Mouse (Mus musculus): ENCODE measurements around the gene Ptprs.

Gene Ptprs

GRCm38 (mm10) chr17:56490438-56491152 is 14.3 kb upstream of the Ptprs start:
- no peak for DNase-seq

DNA sequence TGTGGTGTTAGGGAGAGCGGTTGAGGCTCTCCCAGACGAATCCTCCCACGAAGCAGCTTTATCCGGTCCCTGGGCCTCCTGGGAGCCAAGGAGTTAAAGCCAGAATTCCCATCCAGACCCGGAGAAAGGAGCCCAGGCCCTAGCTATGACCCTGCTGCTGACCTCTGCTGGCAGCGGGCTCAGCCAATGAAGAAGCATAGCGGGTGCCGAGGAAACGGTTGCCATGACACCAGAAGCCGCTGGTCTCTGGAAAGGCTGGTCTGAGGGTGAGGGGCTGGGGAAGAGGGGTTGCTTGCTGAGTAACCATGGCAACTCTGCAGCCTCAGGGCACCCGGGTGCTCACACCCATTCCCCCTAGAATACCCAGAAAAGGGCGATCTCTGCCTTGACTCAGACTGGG is 11.7 kb upstream of the Ptprs start:
- DNase-seq: no peak

GRCm38 (mm10) chr17:56487441-56487888 is 11.2 kb upstream of the Ptprs start:
- DNase-seq: peak; percentile 45

GRCm38 (mm10) chr17:56485926-56486325 is 9.6 kb upstream of the Ptprs start:
- no peak for DNase-seq

GRCm38 (mm10) chr17:56485118-56485517 is 8.8 kb upstream of the Ptprs start:
- no peak for DNase-seq

DNA sequence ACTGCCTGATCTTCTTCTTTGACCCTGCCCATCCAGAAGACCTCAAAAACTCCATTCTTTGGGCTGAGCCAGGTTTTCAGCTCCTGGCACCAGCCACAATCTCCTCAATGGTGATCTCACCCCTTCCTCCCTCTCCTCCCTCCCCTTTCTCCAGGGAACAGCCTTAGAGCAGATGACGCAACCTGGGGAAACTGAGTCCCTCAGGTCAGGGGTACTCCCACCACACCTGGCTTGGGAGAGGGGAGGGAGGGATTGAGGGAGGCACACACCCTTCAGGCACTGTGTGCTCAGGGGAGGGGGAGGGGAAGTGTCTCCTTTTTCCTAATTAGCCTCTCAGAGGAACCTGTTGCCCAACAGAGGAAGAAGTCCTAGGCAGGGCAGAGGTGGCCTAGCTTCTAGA is 6.4 kb upstream of the Ptprs start:
- no peak for DNase-seq

DNA sequence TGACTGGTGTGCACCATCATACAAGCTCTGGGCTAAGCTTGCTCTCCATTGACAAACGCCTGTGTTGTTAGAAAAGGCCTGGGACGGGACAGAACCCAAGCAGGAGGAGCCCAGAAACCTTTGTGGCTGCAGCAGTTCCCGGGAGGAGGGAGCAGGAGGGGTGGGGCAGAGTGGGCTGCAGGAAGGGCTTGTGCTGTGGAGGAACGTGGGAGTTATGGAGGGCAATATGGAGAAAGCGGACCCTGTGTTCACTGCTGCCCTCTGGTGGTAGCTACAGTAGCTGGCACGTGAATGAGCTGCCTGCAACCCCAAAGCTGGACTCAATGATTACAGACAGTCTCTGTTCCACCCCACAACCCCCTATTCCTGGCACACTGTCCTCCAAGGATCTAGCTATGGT is 3.1 kb upstream of the Ptprs start:
- peak; percentile 75 for DNase-seq

GRCm38 (mm10) chr17:56478191-56478611 is 1.9 kb upstream of the Ptprs start:
- no peak for DNase-seq

DNA sequence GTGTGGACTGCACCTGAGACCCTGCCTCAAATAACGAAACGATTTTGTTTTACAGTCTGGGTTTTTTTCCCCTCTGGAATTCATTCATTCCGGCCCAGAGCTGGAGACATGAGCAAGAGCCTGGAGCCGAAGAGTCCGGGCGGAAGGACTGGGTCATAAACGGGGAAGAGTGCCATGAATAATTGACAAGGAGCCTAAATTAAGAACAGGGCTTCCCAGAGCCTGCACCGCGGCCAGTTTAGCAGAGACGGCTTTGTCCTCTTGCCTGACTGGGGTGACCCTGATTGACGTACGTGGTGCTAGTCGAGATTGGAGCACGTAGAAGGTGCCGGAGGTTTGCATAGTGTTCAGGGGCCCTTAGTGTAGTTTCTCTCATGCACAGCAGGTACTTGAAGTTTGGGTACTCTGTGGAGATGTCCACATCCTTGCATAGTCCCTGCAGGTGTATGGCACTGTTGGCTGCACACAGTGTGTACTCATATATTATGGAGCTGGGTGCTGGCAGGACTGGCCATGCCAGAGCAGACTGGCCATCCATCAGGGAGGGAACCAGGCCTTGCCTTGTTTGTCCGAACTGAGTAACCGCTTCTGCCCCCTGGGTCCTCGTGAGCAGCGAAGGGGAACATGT is 1.0 kb upstream of the Ptprs start:
- DNase-seq: peak; percentile 55

- peak; percentile 86 for DNase-seq
Measured at GRCm38 (mm10) chr17:56475584-56476401, 490 bp downstream of the Ptprs start.

DNA sequence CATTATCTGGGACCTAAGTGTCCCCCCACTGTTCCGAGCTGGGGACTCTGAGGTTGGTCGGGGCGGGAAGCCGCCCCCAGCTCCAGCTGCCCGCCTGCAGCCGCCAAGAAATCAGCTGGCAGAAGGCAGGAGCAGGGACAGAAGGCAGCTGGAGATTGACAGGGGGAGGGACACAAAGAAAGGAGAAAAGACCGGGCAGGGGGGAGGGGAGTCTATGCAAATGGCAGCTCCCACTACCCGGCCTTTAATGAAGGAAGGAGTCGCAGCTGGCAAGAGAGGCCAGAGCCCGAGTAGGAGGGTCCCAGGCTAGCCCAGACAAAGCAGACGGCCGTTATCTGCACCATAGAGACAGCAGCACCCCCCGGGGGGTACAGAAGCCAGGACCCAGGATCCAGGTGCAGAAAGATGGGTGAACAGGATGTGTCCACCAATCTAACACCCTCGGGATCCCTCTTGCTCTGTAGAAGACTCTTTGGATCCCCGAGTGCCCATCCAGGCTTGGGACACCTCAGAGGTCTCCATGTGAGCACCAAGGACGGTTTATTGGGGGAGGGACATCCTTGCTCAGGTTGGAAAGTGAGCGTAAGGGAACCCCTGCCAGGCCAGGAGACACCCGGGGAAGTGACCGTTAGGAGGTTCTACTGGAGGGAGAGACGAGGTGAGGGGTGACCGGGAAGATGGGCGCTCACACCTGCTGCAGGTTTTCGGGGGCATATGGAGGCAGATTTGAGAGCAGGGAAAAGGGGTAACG is 1.3 kb downstream of the Ptprs start:
- no peak for DNase-seq

DNA sequence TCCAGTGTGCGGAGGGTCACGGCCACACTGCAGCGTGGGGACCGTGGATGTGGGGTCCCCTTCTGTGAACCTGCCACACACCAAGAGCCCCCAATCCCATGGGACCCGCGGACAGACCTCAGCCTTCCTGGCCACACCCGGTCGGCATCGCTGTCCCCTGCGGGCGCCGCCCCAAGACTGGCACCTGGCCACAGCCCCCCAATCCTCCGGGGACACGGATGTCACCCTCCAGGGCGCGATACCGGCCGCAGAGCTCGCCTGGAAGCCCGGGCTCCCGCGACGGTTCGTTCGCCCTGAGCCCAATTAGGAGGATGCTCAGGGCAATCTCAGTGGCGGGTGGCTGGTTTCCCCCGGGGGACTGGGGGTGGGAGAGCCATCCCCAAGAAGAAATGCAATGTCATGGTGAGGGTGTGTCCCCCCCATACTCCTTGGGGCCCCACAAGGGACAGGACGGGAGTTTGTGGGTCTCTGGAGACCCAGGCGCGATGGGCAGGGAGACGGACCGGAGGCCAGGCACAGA is 1.9 kb downstream of the Ptprs start:
- peak; percentile 72 for DNase-seq

DNA sequence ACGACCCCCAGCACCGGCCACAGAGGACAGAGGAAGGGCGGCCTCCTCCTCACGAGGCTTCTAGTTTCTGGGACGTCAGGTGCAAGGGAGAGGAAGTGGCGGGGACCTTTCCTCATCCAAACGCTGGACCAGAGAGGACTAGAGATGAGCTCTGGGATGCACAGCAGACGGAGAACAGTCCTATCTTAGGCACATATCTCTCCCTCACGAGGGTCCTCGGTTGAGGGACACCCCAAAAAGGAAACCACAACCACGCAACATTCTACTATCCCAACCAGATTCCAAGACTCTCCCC is 2.7 kb downstream of the Ptprs start:
- DNase-seq: no peak

GRCm38 (mm10) chr17:56472733-56473610 is 3.3 kb downstream of the Ptprs start:
- peak; percentile 78 for DNase-seq

DNA sequence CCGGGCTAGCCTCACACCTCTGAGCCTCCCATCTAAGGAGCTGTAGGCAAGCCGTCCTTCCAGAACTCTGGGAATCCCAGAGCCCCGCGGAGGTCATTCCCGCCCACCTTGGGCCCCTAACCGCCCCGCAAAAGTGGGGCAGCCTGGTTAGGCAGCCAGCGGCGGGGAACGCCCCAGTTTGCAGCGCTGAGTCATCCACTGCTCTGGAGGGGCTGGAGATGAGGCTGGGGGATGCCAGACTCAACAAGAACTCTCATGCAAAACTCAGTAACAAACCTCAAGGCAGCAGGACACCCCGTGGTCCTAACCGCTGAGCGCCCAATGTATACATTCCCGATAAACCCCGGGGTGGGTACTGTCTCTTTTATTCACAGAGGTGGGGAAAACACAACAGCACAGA is 4.2 kb downstream of the Ptprs start:
- DNase-seq: peak; percentile 39

DNA sequence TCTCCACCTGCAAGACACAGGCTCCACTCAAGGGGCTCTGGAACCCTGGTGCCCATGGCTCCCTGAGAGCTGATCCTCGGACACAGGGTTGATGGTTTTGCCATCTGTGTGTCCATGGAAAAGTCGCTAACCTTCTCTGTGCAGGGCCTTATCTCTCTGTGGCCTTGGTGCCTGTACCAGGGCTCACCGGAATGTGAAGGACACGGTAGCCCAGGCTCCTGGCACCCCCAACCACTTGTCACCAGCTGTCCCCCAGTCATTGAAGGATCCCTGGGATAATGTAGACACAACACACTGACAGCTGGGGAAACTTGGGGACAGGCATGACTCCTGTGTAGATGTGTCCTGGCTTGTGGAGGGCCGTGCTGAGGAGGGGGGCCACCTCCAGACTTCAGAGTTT is 5.1 kb downstream of the Ptprs start:
- DNase-seq: no peak

- peak; percentile 72 for DNase-seq
Measured at GRCm38 (mm10) chr17:56470571-56470970, 5.7 kb downstream of the Ptprs start.

DNA sequence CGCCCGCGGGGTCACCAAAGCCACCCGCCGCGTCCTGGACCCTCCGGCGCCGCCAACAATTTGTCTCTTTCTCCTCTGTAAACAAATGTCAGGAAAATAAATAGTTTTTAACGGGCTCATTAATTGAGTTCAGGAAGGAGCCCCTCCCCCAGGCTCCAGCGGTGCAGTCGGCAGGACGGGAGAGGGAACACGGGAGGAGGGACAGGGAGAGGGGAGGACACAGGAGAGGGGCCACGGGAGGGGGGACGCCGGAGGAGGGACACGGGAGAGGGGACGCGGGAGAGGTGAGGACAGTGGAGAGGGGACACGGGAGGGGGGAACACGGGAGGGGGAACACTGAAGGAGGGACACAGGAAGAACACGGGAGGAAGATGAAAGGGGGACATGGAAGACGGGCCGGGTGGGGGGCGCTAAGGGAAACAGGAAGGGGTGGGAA is 6.3 kb downstream of the Ptprs start:
- peak; percentile 45 for DNase-seq

DNA sequence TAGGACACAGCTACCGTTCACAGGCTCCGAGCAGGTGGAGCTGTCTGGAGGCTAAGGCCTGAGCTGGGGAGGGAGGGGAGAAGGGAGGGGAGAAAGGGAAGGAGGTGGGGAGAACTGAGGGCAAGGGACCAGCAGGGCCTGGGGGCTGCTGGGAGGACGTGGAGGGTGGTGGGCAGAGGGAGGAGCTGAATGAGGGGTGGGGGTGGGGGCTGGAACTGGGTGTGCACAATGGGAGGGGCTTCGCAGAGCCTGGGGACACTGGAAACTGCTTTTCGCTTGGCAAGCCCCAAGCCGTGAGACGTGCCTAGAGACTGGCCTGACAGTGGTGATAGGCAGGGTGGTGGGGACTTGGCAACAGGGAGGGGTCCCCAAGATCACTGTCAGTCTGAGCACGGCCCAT is 7.0 kb downstream of the Ptprs start:
- DNase-seq: peak; percentile 45

DNA sequence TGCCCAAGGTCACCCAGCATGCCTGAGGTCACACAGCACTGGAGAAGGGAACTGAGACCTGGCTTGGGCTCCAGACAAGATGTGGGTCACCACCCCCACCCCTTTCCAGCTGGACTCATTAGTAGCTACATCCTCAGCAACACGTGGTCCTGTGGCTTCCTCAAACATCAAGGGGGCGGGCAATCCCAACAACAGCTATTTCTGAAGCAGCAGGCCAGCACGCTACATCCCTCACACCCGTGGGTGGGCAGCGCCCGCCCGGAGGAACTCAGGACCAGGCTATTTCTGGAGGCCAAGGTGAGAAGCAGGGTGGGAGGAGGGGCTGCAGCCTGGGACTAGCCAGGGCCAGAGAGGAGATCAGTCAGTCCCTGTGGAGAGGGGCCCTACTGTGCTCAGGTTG is 7.4 kb downstream of the Ptprs start:
- DNase-seq: peak; percentile 54

DNA sequence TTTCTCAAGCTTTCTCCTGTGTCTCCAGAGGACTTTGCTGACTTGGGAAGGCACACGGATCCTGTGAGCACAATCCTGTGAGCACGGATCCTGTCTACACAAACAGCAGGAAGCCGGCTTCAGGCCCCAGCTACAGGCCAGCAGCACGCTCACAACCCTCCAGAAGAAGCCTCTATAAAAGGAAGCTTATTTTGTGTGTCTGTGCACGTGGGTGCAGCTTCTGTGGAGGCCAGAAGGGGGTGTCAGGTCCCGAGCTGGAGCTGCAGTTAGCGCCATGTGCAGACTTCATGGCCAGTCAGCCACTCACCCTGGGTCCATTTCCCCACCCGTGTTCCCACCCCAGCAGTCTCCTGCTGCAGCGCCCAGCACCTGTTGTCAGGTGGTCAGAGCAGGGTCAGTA is 7.9 kb downstream of the Ptprs start:
- DNase-seq: peak; percentile 47

DNA sequence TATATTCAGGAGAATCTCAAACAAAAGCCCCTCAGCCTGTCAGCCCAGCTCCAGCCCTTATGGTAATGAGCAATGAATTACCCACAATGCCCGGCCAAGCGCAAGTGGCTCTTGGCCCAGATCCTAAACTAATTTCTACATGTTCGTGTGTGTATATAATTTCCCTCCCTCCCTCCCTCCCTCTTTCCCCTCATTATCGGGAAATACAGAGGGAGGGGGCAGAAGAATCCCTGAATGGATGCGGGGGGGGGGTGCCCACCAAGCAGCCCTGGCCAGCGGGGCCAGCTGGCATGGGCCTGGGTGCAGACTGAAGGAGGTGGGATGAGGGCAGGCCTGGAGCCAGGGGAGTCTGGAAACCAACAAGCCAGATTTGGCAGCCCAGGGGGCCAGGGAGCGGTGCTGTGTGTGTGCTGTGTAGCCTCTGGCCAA is 8.8 kb downstream of the Ptprs start:
- peak; percentile 64 for DNase-seq

Data from cerebellum, adult 9-11 months (tissue).